Mouse (Mus musculus): ENCODE measurements around the gene Vezt. TPM values are rescaled to one million over a fixed set of nuclear protein-coding genes. Genes with fewer than 3 reads are reported as not detected.

Vezt gene
- total and polyA plus RNA-seq, 3 experiments, result 17.2 to 21.2 (median 18.0) TPM

GRCm38 (mm10) chr10:93912136-93912855 is 123.3 kb downstream of the Vezt start:
- no peaks in the 10 kb centered on the region for H3K36me3 ChIP-seq (replicated peaks in 1 of 2; ENCODE audit: control insufficient read depth in 1 of 2, insufficient read depth in 1 of 2, low read length in 1 of 2)
- in situ Hi-C loops (cut with MboI; ENCODE audit: low pct_ligation_motif_present, low pct_unique_long_range_greater_than_20kb, low sequenced_read_pairs), result no loop called here
- H3K9me3 ChIP-seq (replicated peaks; ENCODE audit: low read length), result no peaks in the 10 kb centered on the region
- H3K27me3 ChIP-seq (replicated peaks), result no peaks in the 10 kb centered on the region
- peaks cover 6 to 21% of the 10 kb centered on the region in 2 experiments; a peak in 3 of 4 replicates for H3K4me1 ChIP-seq (ENCODE audit: control insufficient read depth in 1 of 2, insufficient read depth in 2 of 2)
- TF ChIP-seq ETS1 (conservative IDR thresholded peaks at IDR 0.05; ENCODE audit: low read depth, low read length), result no peak
- TF ChIP-seq ZMIZ1 (IDR thresholded peaks at IDR 0.05; ENCODE audit: low read depth, low read length), result no peak
- no peak for TF ChIP-seq E2F4 (IDR thresholded peaks at IDR 0.05; ENCODE audit: insufficient replicate concordance, low read depth, low read length)
- TF ChIP-seq JUN (IDR thresholded peaks at IDR 0.05; ENCODE audit: insufficient read depth, low read depth, low read length), result no peak
- TF ChIP-seq PAX5 (IDR thresholded peaks at IDR 0.05; ENCODE audit: low read length), result no peak
- TF ChIP-seq RCOR1 (conservative IDR thresholded peaks at IDR 0.05; ENCODE audit: low read depth, low read length), result no peak
- TF ChIP-seq TBP (conservative IDR thresholded peaks at IDR 0.05; ENCODE audit: low read depth, low read length), result no peak
- TF ChIP-seq KAT2A (IDR thresholded peaks at IDR 0.05; ENCODE audit: insufficient replicate concordance, low read length), result no peak
- no peak for TF ChIP-seq IRF4 (IDR thresholded peaks at IDR 0.05; ENCODE audit: low read depth, low read length)
- no peak overlapping the region for H3K9ac ChIP-seq (ENCODE audit: insufficient read depth, low read depth)
- H3K27ac ChIP-seq (ENCODE audit: insufficient read depth, low read depth), result no peak overlapping the region
- no peaks in the 10 kb centered on the region for H3K79me2 ChIP-seq (replicated peaks; ENCODE audit: control insufficient read depth, extremely low read depth, insufficient read depth, poor library complexity, severe bottlenecking)
- H3K4me2 ChIP-seq (ENCODE audit: insufficient read depth, low read depth, poor library complexity, severe bottlenecking), result no peak overlapping the region
- H3K4me3 ChIP-seq (replicated peaks in 1 of 3; ENCODE audit: low read depth in 2 of 3, low read length in 2 of 3, poor library complexity in 1 of 3), result no peak overlapping the region
- DNase-seq (ENCODE audit: extremely low read depth), result no peak
- dilution Hi-C loops (cut with MboI; ENCODE audit: extremely low pct_ligation_motif_present, extremely low pct_unique_long_range_greater_than_20kb, low sequenced_read_pairs), result no loop called here

- Histone ChIP-seq H3K9ac (ENCODE audit: insufficient read depth, low read depth) (no peak overlapping the region), H3K27me3 (replicated peaks) (no peaks in the 10 kb centered on the region), H3K4me3 (replicated peaks in 1 of 3; ENCODE audit: low read depth in 2 of 3, low read length in 2 of 3, poor library complexity in 1 of 3) (no peak overlapping the region), H3K4me1 (ENCODE audit: control insufficient read depth in 1 of 2, insufficient read depth in 2 of 2) (peaks cover 6 to 21% of the 10 kb centered on the region in 2 experiments; a peak in 3 of 4 replicates), H3K79me2 (replicated peaks; ENCODE audit: control insufficient read depth, extremely low read depth, insufficient read depth, poor library complexity, severe bottlenecking) (no peaks in the 10 kb centered on the region), H3K4me2 (ENCODE audit: insufficient read depth, low read depth, poor library complexity, severe bottlenecking) (no peak overlapping the region; the same call in 1 of the 2 replicates), H3K36me3 (replicated peaks in 1 of 2; ENCODE audit: control insufficient read depth in 1 of 2, insufficient read depth in 1 of 2, low read length in 1 of 2) (no peaks in the 10 kb centered on the region), H3K9me3 (replicated peaks; ENCODE audit: low read length) (no peaks in the 10 kb centered on the region), H3K27ac (ENCODE audit: insufficient read depth, low read depth) (no peak overlapping the region)
- in situ Hi-C loops (cut with MboI; ENCODE audit: low pct_ligation_motif_present, low pct_unique_long_range_greater_than_20kb, low sequenced_read_pairs), result no loop called here
- peak; percentile 16 for DNase-seq (ENCODE audit: extremely low read depth)
- dilution Hi-C loops (cut with MboI; ENCODE audit: extremely low pct_ligation_motif_present, extremely low pct_unique_long_range_greater_than_20kb, low sequenced_read_pairs), result no loop called here
- TF ChIP-seq MAFK (IDR thresholded peaks at IDR 0.05; ENCODE audit: insufficient replicate concordance, low read length), result no peak
- no peak for TF ChIP-seq E2F4 (IDR thresholded peaks at IDR 0.05; ENCODE audit: insufficient replicate concordance, low read depth, low read length)
- TF ChIP-seq PAX5 (IDR thresholded peaks at IDR 0.05; ENCODE audit: low read length), result no peak
- TF ChIP-seq NELFE (IDR thresholded peaks at IDR 0.05; ENCODE audit: low read depth, low read length), result no peak
- TF ChIP-seq CHD1 (IDR thresholded peaks at IDR 0.05; ENCODE audit: low read depth, low read length), result no peak
These were observed 124.3 kb downstream of the Vezt start for GRCm38 (mm10) chr10:93911326-93911725.

Data from CH12.LX (cell line).